Mouse (Mus musculus) limb, embryonic 14.5 days (tissue): ENCODE measurements around the gene Gm11627. TPM values are rescaled to one million over a fixed set of nuclear protein-coding genes. Genes with fewer than 3 reads are reported as not detected.
A peak's percentile ranks its signal among the peaks of the same experiment; 100 is the strongest.

Experiments
- ATAC-seq: fragments of 200-750 bp; cut with Nextera tagmentation; 2 replicates; pipeline ENCODE4 v1.8.0; 2017; ENCODE audit warnings: low read depth, moderate number of reproducible peaks, moderate TSS enrichment; ENCODE audit not compliant: low FRiP score
- DNase-seq: peaks from one replicate; pipeline ENCODE4 v3.0.0-alpha.2; 2015; ENCODE audit warnings: low spot score
- H3K27ac ChIP-seq: fragments of 300-500 bp; sonication (generic); replicated peaks from 2 replicates; pipeline ENCODE4 v1.5.1; 2014; ENCODE audit warnings: low read depth, mild to moderate bottlenecking, low read length, moderate library complexity, mixed read lengths
- H3K27me3 ChIP-seq: fragments of 300-500 bp; sonication (generic); 2 replicates; pipeline ENCODE4 v1.6.1; 2014; ENCODE audit warnings: low read length, mixed read lengths; ENCODE audit not compliant: control insufficient read depth, insufficient read depth
- H3K36me3 ChIP-seq: fragments of 300-500 bp; sonication (generic); 2 replicates; pipeline ENCODE4 v1.6.1; 2014; ENCODE audit warnings: mild to moderate bottlenecking, low read length, moderate library complexity, mixed read lengths; ENCODE audit not compliant: control insufficient read depth, insufficient read depth
- H3K4me1 ChIP-seq: fragments of 300-500 bp; sonication (generic); 2 replicates; pipeline ENCODE4 v1.6.1; 2014; ENCODE audit warnings: antibody characterized with exemption, low read length, mixed read lengths; ENCODE audit not compliant: control insufficient read depth, insufficient read depth
- H3K4me2 ChIP-seq: fragments of 300-500 bp; sonication (generic); replicated peaks from 2 replicates; pipeline ENCODE4 v1.6.1; 2014; ENCODE audit warnings: low read depth, mild to moderate bottlenecking, low read length, moderate library complexity; ENCODE audit not compliant: severe bottlenecking
- H3K4me3 ChIP-seq: fragments of 300-500 bp; sonication (generic); replicated peaks from 2 replicates; pipeline ENCODE4 v1.5.1; 2014; ENCODE audit warnings: low read length
- H3K9ac ChIP-seq: fragments of 300-500 bp; sonication (generic); 2 replicates; pipeline ENCODE4 v1.6.1; 2014; ENCODE audit warnings: mild to moderate bottlenecking, low read depth, low read length, moderate library complexity; ENCODE audit not compliant: severe bottlenecking
- H3K9me3 ChIP-seq: fragments of 300-500 bp; sonication (generic); 2 replicates; pipeline ENCODE4 v1.6.1; 2016; ENCODE audit warnings: low read length; ENCODE audit not compliant: control insufficient read depth
- POLR2A ChIP-seq: fragments of 200-500 bp; IDR thresholded peaks from 2 replicates; pipeline ENCODE4 v1.8.0; 2012; ENCODE audit warnings: inconsistent platforms, mild to moderate bottlenecking, moderate library complexity, borderline replicate concordance; ENCODE audit not compliant: insufficient read depth, insufficient read length; ENCODE audit errors: extremely low read depth
- WGBS: fragments of 180-500 bp; shearing (Covaris S2); extraction: QIAGEN DNeasy Blood & Tissue Kit; methylation state at CpG from one replicate; pipeline ENCODE4 v1.1.7; 2014; 5-methylcytosine and 5-hydroxymethylcytosine counted together
- polyA plus RNA-seq, 2 experiments: library from polyadenylated mRNA; depleted of rRNA in 1 of 2; stranded (reverse) in 1 of 2; unstranded in 1 of 2; fragments of >200 nt; fragmentation: Nextera tagmentation in 1 of 2; extraction: Ambion mirVana in 1 of 2; gene quantifications; 2 replicates each; pipeline versions ENCODE4 v1.2.1 to v1.2.3; 2012 to 2014

Gene Gm11627
- polyA plus RNA-seq, 2 experiments = 7.2 to 11.4 TPM

GRCm38 (mm10) chr11:102599912-102600311 lies 20.7 kb upstream of the Gm11627 start:
- WGBS = 89% methylated on average over 3 of the region's 3 CpGs
- no peaks in the 10 kb centered on the region for H3K36me3 ChIP-seq
- H3K9me3 ChIP-seq = no peaks in the 10 kb centered on the region
- H3K27ac ChIP-seq = no peak overlapping the region
- no peak overlapping the region for H3K9ac ChIP-seq
- peaks cover 22% of the 10 kb centered on the region for H3K4me1 ChIP-seq
- H3K27me3 ChIP-seq = no peaks in the 10 kb centered on the region
- no peak for TF ChIP-seq POLR2A
- DNase-seq (no peak), ATAC-seq (no peak)
- H3K4me3 ChIP-seq = no peak overlapping the region
- no peak overlapping the region for H3K4me2 ChIP-seq

GRCm38 (mm10) chr11:102595341-102595820 lies 16.1 kb upstream of the Gm11627 start:
- TF ChIP-seq POLR2A = peak; percentile 19; the same call in 1 of the 2 replicates
- H3K4me3 ChIP-seq = no peak overlapping the region
- ATAC-seq (peak; percentile 94), DNase-seq (peak; percentile 91)
- H3K4me2 ChIP-seq = peak overlapping the region; percentile 29
- H3K9me3 ChIP-seq = no peaks in the 10 kb centered on the region
- H3K27ac ChIP-seq = peak overlapping the region; percentile 89
- 0 out of 2 replicates have a peak overlapping the region, but pooled peaks have one; percentile 12 for H3K9ac ChIP-seq
- 0% methylated on average over 4 of the region's 4 CpGs for WGBS
- no peaks in the 10 kb centered on the region for H3K36me3 ChIP-seq
- H3K4me1 ChIP-seq = peaks cover 22% of the 10 kb centered on the region
- H3K27me3 ChIP-seq = no peaks in the 10 kb centered on the region

- Histone ChIP-seq H3K9me3 (peaks cover 4% of the 10 kb centered on the region; the same call in 1 of the 2 replicates), H3K9ac (no peak overlapping the region), H3K27ac (no peak overlapping the region), H3K4me1 (peaks cover 4% of the 10 kb centered on the region), H3K27me3 (no peaks in the 10 kb centered on the region), H3K36me3 (no peaks in the 10 kb centered on the region), H3K4me3 (no peak overlapping the region), H3K4me2 (no peak overlapping the region)
- DNase-seq (no peak), ATAC-seq (no peak)
- TF ChIP-seq POLR2A = no peak
- 81% methylated on average over 3 of the region's 3 CpGs for WGBS
These were observed 8.3 kb upstream of the Gm11627 start for GRCm38 (mm10) chr11:102587554-102587953.

GRCm38 (mm10) chr11:102586445-102587130 lies 7.3 kb upstream of the Gm11627 start:
- Histone ChIP-seq H3K4me1 (peaks cover 14% of the 10 kb centered on the region), H3K9me3 (peaks cover 4% of the 10 kb centered on the region; the same call in 1 of the 2 replicates), H3K4me2 (no peak overlapping the region), H3K27ac (no peak overlapping the region), H3K9ac (no peak overlapping the region), H3K27me3 (no peaks in the 10 kb centered on the region), H3K36me3 (no peaks in the 10 kb centered on the region), H3K4me3 (no peak overlapping the region)
- no peak for TF ChIP-seq POLR2A
- ATAC-seq (no peak), DNase-seq (no peak)
- 93% methylated on average over 4 of the region's 4 CpGs for WGBS

- no peaks in the 10 kb centered on the region for H3K27me3 ChIP-seq
- peaks cover 4% of the 10 kb centered on the region; the same call in 1 of the 2 replicates for H3K9me3 ChIP-seq
- peaks cover 40% of the 10 kb centered on the region for H3K4me1 ChIP-seq
- no peaks in the 10 kb centered on the region for H3K36me3 ChIP-seq
- WGBS = 20% methylated on average over 5 of the region's 5 CpGs
- peak overlapping the region; percentile 78 for H3K27ac ChIP-seq
- H3K9ac ChIP-seq = no peak overlapping the region; the same call in 1 of the 2 replicates
- DNase-seq (no peak), ATAC-seq (no peak)
- peak overlapping the region; percentile 37 for H3K4me2 ChIP-seq
- TF ChIP-seq POLR2A = no peak
- H3K4me3 ChIP-seq = no peak overlapping the region
These were observed 3.5 kb upstream of the Gm11627 start for GRCm38 (mm10) chr11:102582736-102583135.
